18 mouse cellular contexts compared by ENCODE assay signal in genomic region chr15:81154846-81155624, GRCm38 (mm10). TPM values are rescaled to one million over a fixed set of nuclear protein-coding genes. Genes with fewer than 3 reads are reported as not detected.
A peak's percentile ranks its signal among the peaks of the same experiment; 100 is the strongest.
DNase-seq lines count a peak whose midpoint lies in the region; ATAC-seq and TF ChIP-seq lines count a peak whose summit lies in the region.
"Had no signal": no experiment of that assay in that cellular context is flagged by ENCODE, and none has a peak within 500 bp of the region (broad histone marks: within the 10 kb centered on the region; RNA-seq: fewer than 3 reads in every experiment).

No protein-coding gene starts in this region.

- TF ChIP-seq CTCF in liver, adult 2 months (IDR thresholded peaks at IDR 0.05; ENCODE audit: low read depth, low read length) = no peak
- TF ChIP-seq CTCF in small intestine, adult 2 months (IDR thresholded peaks at IDR 0.05; ENCODE audit: extremely low read depth, insufficient read length, insufficient replicate concordance, low read depth, low read length) = no peak
- no peak for TF ChIP-seq CTCF in lung, adult 2 months (IDR thresholded peaks at IDR 0.05; ENCODE audit: insufficient read depth, low read length)

- H3K27me3 ChIP-seq in liver, adult 2 months (ENCODE audit: control insufficient read depth, insufficient read depth, low read length) = no peaks in the 10 kb centered on the region
- no peaks in the 10 kb centered on the region for H3K27me3 ChIP-seq in small intestine, adult 2 months (ENCODE audit: control insufficient read depth, insufficient read depth, low read length)
- H3K27me3 ChIP-seq: embryonic facial prominence, embryonic 13.5 days; heart, embryonic 12.5 days; midbrain, embryonic 13.5 days; neural tube, embryonic 12.5 days had no signal

- H3K27ac ChIP-seq in liver, adult 2 months (replicated peaks; ENCODE audit: insufficient read depth, low read depth, low read length) = no peak overlapping the region
- peak overlapping the region; percentile 84 for H3K27ac ChIP-seq in small intestine, adult 2 months (ENCODE audit: insufficient read depth, low read depth, low read length)
- H3K27ac ChIP-seq: embryonic facial prominence, embryonic 13.5 days; hindbrain, embryonic 10.5 days; midbrain, embryonic 13.5 days; neural tube, embryonic 12.5 days had no signal

- ATAC-seq in frontal cortex, adult (ENCODE audit: low TSS enrichment) = peak; percentile 47; the same call in 1 of the 2 replicates
- ATAC-seq: midbrain, embryonic 13.5 days had no signal

- no peak for TF ChIP-seq POLR2A in liver, adult 2 months (IDR thresholded peaks at IDR 0.05; ENCODE audit: extremely low read depth, insufficient read depth, low read length)
- TF ChIP-seq POLR2A in small intestine, adult 2 months (IDR thresholded peaks at IDR 0.05; ENCODE audit: low read depth, low read length) = no peak
- TF ChIP-seq POLR2A in lung, adult 2 months (IDR thresholded peaks at IDR 0.05; ENCODE audit: borderline replicate concordance, extremely low read depth, low read depth, low read length) = no peak

- no peak overlapping the region for H3K4me3 ChIP-seq in liver, adult 2 months (ENCODE audit: insufficient read depth, low read depth, low read length)
- no peak overlapping the region for H3K4me3 ChIP-seq in small intestine, adult 2 months (ENCODE audit: low read depth, low read length)
- no peak overlapping the region for H3K4me3 ChIP-seq in lung, adult 2 months (replicated peaks; ENCODE audit: extremely low read depth, low read depth, low read length)
- H3K4me3 ChIP-seq: embryonic facial prominence, embryonic 13.5 days; heart, embryonic 12.5 days; hindbrain, embryonic 10.5 days; midbrain, embryonic 13.5 days; neural tube, embryonic 12.5 days had no signal

- H3K9ac ChIP-seq in liver, adult 2 months (ENCODE audit: low read depth, low read length) = no peak overlapping the region
- H3K9ac ChIP-seq: embryonic facial prominence, embryonic 13.5 days; heart, embryonic 12.5 days; lung, embryonic 14.5 days; midbrain, embryonic 13.5 days; neural tube, embryonic 12.5 days had no signal

- H3K4me1 ChIP-seq in liver, adult 2 months (ENCODE audit: control insufficient read depth, insufficient read depth, low read length) = peaks cover 5% of the 10 kb centered on the region; the same call in 1 of the 2 replicates
- H3K4me1 ChIP-seq in small intestine, adult 2 months (ENCODE audit: control insufficient read depth, insufficient read depth, insufficient read length, low read length) = peaks cover 9% of the 10 kb centered on the region; the same call in 1 of the 2 replicates
- peaks cover 6% of the 10 kb centered on the region for H3K4me1 ChIP-seq in lung, adult 2 months (ENCODE audit: control insufficient read depth, insufficient read depth, low read length)
- H3K4me1 ChIP-seq: hindbrain, embryonic 10.5 days; midbrain, embryonic 13.5 days; neural tube, embryonic 12.5 days had no signal

- H3K79me2 ChIP-seq in liver, adult 2 months (ENCODE audit: control insufficient read depth, insufficient read depth, low read length) = no peaks in the 10 kb centered on the region

- H3K36me3 ChIP-seq in liver, adult 2 months (ENCODE audit: control insufficient read depth, insufficient read depth, low read length) = no peaks in the 10 kb centered on the region
- 0 out of 2 replicates have a peak, but pooled peaks cover 2% of the 10 kb centered on the region for H3K36me3 ChIP-seq in small intestine, adult 2 months (ENCODE audit: control insufficient read depth, insufficient read depth, low read length)
- H3K36me3 ChIP-seq: embryonic facial prominence, embryonic 13.5 days; heart, embryonic 12.5 days; hindbrain, embryonic 10.5 days; midbrain, embryonic 13.5 days; neural tube, embryonic 12.5 days had no signal

- DNase-seq in frontal cortex, postnatal 25 days (ENCODE audit: low spot score in 2 of 2) = no peak
- peak; percentile 43 for DNase-seq in liver, adult 2 months (ENCODE audit: extremely low read depth, low read depth, low spot score)
- DNase-seq in liver = no peak
- peak; percentile 29 for DNase-seq in brain, adult 2 months (ENCODE audit: low read depth, low spot score)
- DNase-seq in cerebellum, adult 18-20 months = no peak
- DNase-seq in lung, adult 2 months = no peak
- DNase-seq: cerebellum, postnatal 25 days; gastrocnemius, postnatal 10 days; lung, embryonic 14.5 days; spleen, adult 18-20 months; thymus, adult 18-20 months had no signal

- WGBS in liver, adult 2 months = 24% methylated on average over 2 of the region's 2 CpGs
- 26% methylated on average over 2 of the region's 2 CpGs for WGBS in small intestine, adult 2 months
- 45% methylated on average over 2 of the region's 2 CpGs for WGBS in lung, adult 2 months

RNA-seq across cellular contexts. Expression of gene Mrtfa, which starts 35.5 kb away (rescaled TPM):
- 1.0 and 3.1 TPM in 2 replicates for total RNA-seq in liver, adult 2 months (2014; rRNA removed)
- 5.0 and 5.6 TPM in 2 replicates for polyA plus RNA-seq in liver, adult 2 months (2012; rRNA removed)
- polyA plus RNA-seq in small intestine, adult 2 months (2012; rRNA removed) = 16.8 and 34.5 TPM in 2 replicates
- polyA plus RNA-seq in lung, adult 2 months (2012; rRNA removed) = 32.8 and 39.0 TPM in 2 replicates

Comparison
In these comparisons a context has a peak if more than half of its experiments do, and no peak if none do; other contexts are left out.
1. DNase-seq: peak in liver, adult 2 months (single experiment) and brain, adult 2 months (single experiment); none in frontal cortex, postnatal 25 days (0 of 2), liver (single experiment), cerebellum, adult 18-20 months (0 of 2) and lung, adult 2 months (single experiment).